ENCODE assay signal across 8 mouse cellular contexts in the genomic region with DNA sequence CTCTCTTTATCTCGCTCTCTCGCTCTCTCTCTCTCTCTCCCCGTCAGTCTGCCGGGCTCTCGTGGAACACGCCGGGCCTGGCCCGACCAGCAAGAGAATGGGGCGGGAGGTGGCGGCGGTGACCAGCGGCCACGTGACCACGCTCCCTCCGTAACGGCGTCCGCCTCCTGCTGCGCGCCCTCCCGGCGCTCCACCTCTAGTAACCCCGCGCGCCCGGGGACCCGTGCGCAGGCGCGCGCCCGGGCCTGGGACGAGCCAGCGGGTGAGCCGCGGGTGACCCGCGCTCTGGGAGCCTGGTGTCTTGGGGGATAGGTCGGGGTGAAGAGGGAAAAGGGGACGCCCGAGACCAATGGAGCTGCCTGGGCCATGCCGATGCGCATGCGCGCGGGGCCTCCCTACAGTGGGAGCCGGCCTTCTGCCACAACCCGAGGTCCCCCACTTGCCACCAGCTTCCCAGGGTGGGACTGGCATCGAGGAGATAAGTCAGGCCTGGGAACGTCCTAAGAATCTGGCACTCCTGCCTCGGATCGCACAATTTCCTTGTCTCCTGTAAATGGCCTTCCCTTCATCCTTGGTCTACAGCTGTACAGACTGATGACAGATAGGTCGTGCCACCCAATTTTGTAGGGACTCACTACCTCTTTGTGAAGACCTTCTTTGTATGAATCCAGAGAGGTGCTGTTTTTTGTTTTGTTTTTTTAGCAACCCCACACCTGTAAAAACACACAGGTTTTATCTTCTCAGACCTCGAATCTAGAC. TPM values are rescaled to one million over a fixed set of nuclear protein-coding genes. Genes with fewer than 3 reads are reported as not detected.
DNase-seq lines count a peak whose midpoint lies in the region; ATAC-seq and TF ChIP-seq lines count a peak whose summit lies in the region.

A gene (minus strand): TSS at position 158 of the 759 bp plus-strand sequence.

- no peaks in the 10 kb centered on the region for H3K9me3 ChIP-seq in embryonic facial prominence, embryonic 14.5 days (ENCODE audit: control insufficient read depth, low read length)
- no peaks in the 10 kb centered on the region for H3K9me3 ChIP-seq in limb, embryonic 13.5 days
- H3K9me3 ChIP-seq in midbrain, embryonic 16.5 days (replicated peaks; ENCODE audit: control insufficient read depth, low read length, poor library complexity, severe bottlenecking) = no peaks in the 10 kb centered on the region

- peak; percentile 87 for DNase-seq in 3T3-L1 (ENCODE audit: low read depth, low spot score)
- DNase-seq in adrenal gland, postnatal 4 days (ENCODE audit: low spot score in 2 of 2) = peak; percentile 77 to 85
- DNase-seq in embryonic facial prominence, embryonic 14.5 days (ENCODE audit: low spot score) = peak; percentile 93
- peak; percentile 94 to 97 for DNase-seq in heart, adult 2 months
- peak; percentile 94 for DNase-seq in kidney, adult 8-10 months
- peak; percentile 87 to 91 for DNase-seq in spleen, postnatal 10 days (ENCODE audit: low spot score in 2 of 2)

- H3K36me3 ChIP-seq in embryonic facial prominence, embryonic 14.5 days (ENCODE audit: control insufficient read depth, insufficient read depth, low read length) = no peaks in the 10 kb centered on the region
- H3K36me3 ChIP-seq in heart, adult 2 months (ENCODE audit: control insufficient read depth, insufficient read depth, low read length) = peaks cover 2% of the 10 kb centered on the region
- no peaks in the 10 kb centered on the region for H3K36me3 ChIP-seq in limb, embryonic 13.5 days
- H3K36me3 ChIP-seq in midbrain, embryonic 16.5 days (ENCODE audit: control insufficient read depth, insufficient read depth, low read length) = no peaks in the 10 kb centered on the region

- TF ChIP-seq CTCF in heart, adult 2 months (IDR thresholded peaks at IDR 0.05) = no peak

- H3K27me3 ChIP-seq in embryonic facial prominence, embryonic 14.5 days (replicated peaks; ENCODE audit: control insufficient read depth, insufficient read depth, low read length) = no peaks in the 10 kb centered on the region
- H3K27me3 ChIP-seq in heart, adult 2 months (ENCODE audit: control insufficient read depth, insufficient read depth, low read length) = no peaks in the 10 kb centered on the region
- H3K27me3 ChIP-seq in limb, embryonic 13.5 days = peaks cover 9% of the 10 kb centered on the region
- H3K27me3 ChIP-seq in midbrain, embryonic 16.5 days (ENCODE audit: control insufficient read depth, insufficient read depth, low read depth, low read length) = no peaks in the 10 kb centered on the region

- H3K9ac ChIP-seq in embryonic facial prominence, embryonic 14.5 days (ENCODE audit: low read depth, low read length) = peak within 1 kb of the TSS; percentile 98
- H3K9ac ChIP-seq in heart, adult 2 months (ENCODE audit: low read depth, low read length) = peak within 1 kb of the TSS; percentile 98
- H3K9ac ChIP-seq in limb, embryonic 13.5 days = peak within 1 kb of the TSS; percentile 96
- peak within 1 kb of the TSS; percentile 99 for H3K9ac ChIP-seq in midbrain, embryonic 16.5 days (ENCODE audit: low read depth, low read length)

- peak within 1 kb of the TSS; percentile 77 for H3K4me3 ChIP-seq in embryonic facial prominence, embryonic 14.5 days (ENCODE audit: low read depth, low read length)
- peak within 1 kb of the TSS; percentile 88 for H3K4me3 ChIP-seq in heart, adult 2 months
- peak within 1 kb of the TSS; percentile 79 for H3K4me3 ChIP-seq in limb, embryonic 13.5 days
- peak within 1 kb of the TSS; percentile 90 for H3K4me3 ChIP-seq in midbrain, embryonic 16.5 days (ENCODE audit: low read depth, low read length)

- WGBS in embryonic facial prominence, embryonic 14.5 days = 3% methylated on average over 30 of the region's 54 CpGs
- WGBS in heart, adult 2 months = 3% methylated on average over 53 of the region's 54 CpGs
- WGBS in limb, embryonic 13.5 days = 2% methylated on average over 54 of the region's 54 CpGs
- WGBS in midbrain, embryonic 16.5 days = 3% methylated on average over 52 of the region's 54 CpGs

- no peaks in the 10 kb centered on the region for H3K79me2 ChIP-seq in heart, adult 2 months (replicated peaks; ENCODE audit: control insufficient read depth, insufficient read depth, low read length)

- H3K4me1 ChIP-seq in embryonic facial prominence, embryonic 14.5 days (ENCODE audit: control insufficient read depth, insufficient read depth, low read length) = no peaks in the 10 kb centered on the region
- peaks cover 7% of the 10 kb centered on the region for H3K4me1 ChIP-seq in heart, adult 2 months (ENCODE audit: control insufficient read depth, insufficient read depth, low read length)
- peaks cover 10% of the 10 kb centered on the region for H3K4me1 ChIP-seq in limb, embryonic 13.5 days
- peaks cover 11% of the 10 kb centered on the region for H3K4me1 ChIP-seq in midbrain, embryonic 16.5 days (ENCODE audit: control insufficient read depth, insufficient read depth, low read length)

- peak; percentile 92 for TF ChIP-seq POLR2A in heart, adult 2 months (IDR thresholded peaks at IDR 0.05; ENCODE audit: insufficient read depth, low read depth, low read length)

- peak within 1 kb of the TSS; percentile 98 for H3K27ac ChIP-seq in embryonic facial prominence, embryonic 14.5 days (replicated peaks; ENCODE audit: low read depth, low read length)
- peak within 1 kb of the TSS; percentile 96 for H3K27ac ChIP-seq in heart, adult 2 months
- H3K27ac ChIP-seq in limb, embryonic 13.5 days = peak within 1 kb of the TSS; percentile 97
- peak within 1 kb of the TSS; percentile 99 for H3K27ac ChIP-seq in midbrain, embryonic 16.5 days (ENCODE audit: low read length)

- peak within 1 kb of the TSS; percentile 62 for H3K4me2 ChIP-seq in embryonic facial prominence, embryonic 14.5 days (ENCODE audit: low read depth, low read length)
- H3K4me2 ChIP-seq in limb, embryonic 13.5 days (replicated peaks) = peak within 1 kb of the TSS; percentile 72
- peak within 1 kb of the TSS; percentile 73 for H3K4me2 ChIP-seq in midbrain, embryonic 16.5 days (ENCODE audit: low read length)

- intact Hi-C loops in heart, adult 2 months (cut with DNase I) = loop anchor here (2.0 to 10.0 kb wide), 2 partner anchors 69 to 195 kb away; no protein-coding TSS in a partner anchor

- peak; percentile 96 for ATAC-seq in embryonic facial prominence, embryonic 14.5 days (ENCODE audit: low read depth)
- peak; percentile 96 for ATAC-seq in limb, embryonic 13.5 days (ENCODE audit: low FRiP score, low read depth)
- ATAC-seq in midbrain, embryonic 16.5 days = peak; percentile 97

- TF ChIP-seq EP300 in heart, adult 2 months (IDR thresholded peaks at IDR 0.05; ENCODE audit: insufficient read depth, low read depth, low read length) = 0 out of 2 replicates have a peak, but pooled peaks have one; percentile 22

RNA-seq across cellular contexts. Expression of the gene that starts here (rescaled TPM):
- total RNA-seq in adrenal gland, postnatal 4 days (2021) = 10 to 100 TPM; 27.8 to 31.1 TPM
- 11.6 and 13.2 TPM in 2 replicates for polyA plus RNA-seq in embryonic facial prominence, embryonic 14.5 days (2014; fragmentation: Nextera tagmentation; extraction: Ambion mirVana)
- total RNA-seq in heart, adult 2 months (2021) = 10 to 100 TPM; 15.8 to 19.4 TPM
- polyA plus RNA-seq in heart, adult 2 months (2012; rRNA removed) = 8.5 and 12.9 TPM in 2 replicates
- 10.4 and 10.9 TPM in 2 replicates for polyA plus RNA-seq in limb, embryonic 13.5 days (2015; fragmentation: Nextera tagmentation; extraction: Ambion mirVana)
- polyA plus RNA-seq in midbrain, embryonic 16.5 days (2015; fragmentation: Nextera tagmentation; extraction: Ambion mirVana) = 8.2 and 9.1 TPM in 2 replicates

Comparison
In these comparisons a context has a peak if more than half of its experiments do, and no peak if none do; other contexts are left out.
1. Peak in every context shown above with its lines: DNase-seq, ATAC-seq, H3K4me3 ChIP-seq and H3K27ac ChIP-seq.